Mouse (Mus musculus): ENCODE data around the gene Zfp771. TPM values are rescaled to one million over a fixed set of nuclear protein-coding genes. Genes with fewer than 3 reads are reported as not detected.

Gene Zfp771
- polyA plus RNA-seq, 1 experiment from 2014 or later, result 41.0 TPM

Other genes starting within 250 kb of the Zfp771 start
- gene Mvp, start 229.7 kb upstream of the Zfp771 start, polyA plus RNA-seq (2015; fragmentation: Nextera tagmentation; extraction: Ambion mirVana), result 58.3 and 59.2 TPM in 2 replicates
- 0.43 and 1.5 TPM in 2 replicates for gene Pagr1b, start 227.8 kb upstream of the Zfp771 start, polyA plus RNA-seq (2015; fragmentation: Nextera tagmentation; extraction: Ambion mirVana)
- 48.4 and 52.6 TPM in 2 replicates for gene Pagr1a, start 226.9 kb upstream of the Zfp771 start, polyA plus RNA-seq (2015; fragmentation: Nextera tagmentation; extraction: Ambion mirVana)
- 41.5 and 51.1 TPM in 2 replicates for gene Gm42742, start 223.2 kb upstream of the Zfp771 start, polyA plus RNA-seq (2015; fragmentation: Nextera tagmentation; extraction: Ambion mirVana)
- gene Prrt2, start 223.1 kb upstream of the Zfp771 start, polyA plus RNA-seq (2015; fragmentation: Nextera tagmentation; extraction: Ambion mirVana), result 4.3 and 5.0 TPM in 2 replicates
- 66.6 and 68.8 TPM in 2 replicates for gene Maz, start 217.2 kb upstream of the Zfp771 start, polyA plus RNA-seq (2015; fragmentation: Nextera tagmentation; extraction: Ambion mirVana)
- gene Kif22, start 201.8 kb upstream of the Zfp771 start, polyA plus RNA-seq (2015; fragmentation: Nextera tagmentation; extraction: Ambion mirVana), result 101 and 107 TPM in 2 replicates
- gene Zg16, start 156.9 kb upstream of the Zfp771 start, polyA plus RNA-seq (2015; fragmentation: Nextera tagmentation; extraction: Ambion mirVana), result 7.6 and 28.5 TPM in 2 replicates
- gene AI467606, start 152.9 kb upstream of the Zfp771 start, polyA plus RNA-seq (2015; fragmentation: Nextera tagmentation; extraction: Ambion mirVana), result 4.4 TPM in 2 replicates
- 5.3 and 6.1 TPM in 2 replicates for gene Qprt, start 122.0 kb upstream of the Zfp771 start, polyA plus RNA-seq (2015; fragmentation: Nextera tagmentation; extraction: Ambion mirVana)
- 0.18 and 0.36 TPM in 2 replicates for gene Spn, start 106.5 kb upstream of the Zfp771 start, polyA plus RNA-seq (2015; fragmentation: Nextera tagmentation; extraction: Ambion mirVana)
- gene Cd2bp2, start 48.2 kb upstream of the Zfp771 start, polyA plus RNA-seq (2015; fragmentation: Nextera tagmentation; extraction: Ambion mirVana), result 43.4 and 46.7 TPM in 2 replicates
- gene Tbc1d10b, start 35.8 kb upstream of the Zfp771 start, polyA plus RNA-seq (2015; fragmentation: Nextera tagmentation; extraction: Ambion mirVana), result 23.2 and 23.6 TPM in 2 replicates
- 15.4 and 21.1 TPM in 2 replicates for gene Mylpf, start 35.4 kb upstream of the Zfp771 start, polyA plus RNA-seq (2015; fragmentation: Nextera tagmentation; extraction: Ambion mirVana)
- gene Zfp553, start 11.2 kb upstream of the Zfp771 start, polyA plus RNA-seq (2015; fragmentation: Nextera tagmentation; extraction: Ambion mirVana), result 24.7 and 27.5 TPM in 2 replicates
- 13.8 and 16.0 TPM in 2 replicates for gene Sept1, start 11.1 kb upstream of the Zfp771 start, polyA plus RNA-seq (2015; fragmentation: Nextera tagmentation; extraction: Ambion mirVana)
- 216 and 219 TPM in 2 replicates for gene Dctpp1, start 16.4 kb downstream of the Zfp771 start, polyA plus RNA-seq (2015; fragmentation: Nextera tagmentation; extraction: Ambion mirVana)
- 205 and 233 TPM in 2 replicates for gene Sephs2, start 29.8 kb downstream of the Zfp771 start, polyA plus RNA-seq (2015; fragmentation: Nextera tagmentation; extraction: Ambion mirVana)
- gene Itgal, start 52.0 kb downstream of the Zfp771 start, polyA plus RNA-seq (2015; fragmentation: Nextera tagmentation; extraction: Ambion mirVana), result 2.0 and 2.5 TPM in 2 replicates
- 18.9 and 19.9 TPM in 2 replicates for gene Zfp768, start 101.3 kb downstream of the Zfp771 start, polyA plus RNA-seq (2015; fragmentation: Nextera tagmentation; extraction: Ambion mirVana)
- gene Zfp747, start 131.8 kb downstream of the Zfp771 start, polyA plus RNA-seq (2015; fragmentation: Nextera tagmentation; extraction: Ambion mirVana), result 10.5 and 11.5 TPM in 2 replicates
- 6.3 TPM in 2 replicates for gene 9130019O22Rik, start 142.9 kb downstream of the Zfp771 start, polyA plus RNA-seq (2015; fragmentation: Nextera tagmentation; extraction: Ambion mirVana)
- 8.0 and 9.3 TPM in 2 replicates for gene E430018J23Rik, start 149.4 kb downstream of the Zfp771 start, polyA plus RNA-seq (2015; fragmentation: Nextera tagmentation; extraction: Ambion mirVana)
- gene Zfp764, start 162.5 kb downstream of the Zfp771 start, polyA plus RNA-seq (2015; fragmentation: Nextera tagmentation; extraction: Ambion mirVana), result 7.5 and 8.3 TPM in 2 replicates
- 22.6 and 24.8 TPM in 2 replicates for gene Zfp688, start 177.8 kb downstream of the Zfp771 start, polyA plus RNA-seq (2015; fragmentation: Nextera tagmentation; extraction: Ambion mirVana)
- 5.6 and 5.9 TPM in 2 replicates for gene Zfp689, start 204.9 kb downstream of the Zfp771 start, polyA plus RNA-seq (2015; fragmentation: Nextera tagmentation; extraction: Ambion mirVana)
- gene Prr14, start 215.3 kb downstream of the Zfp771 start, polyA plus RNA-seq (2015; fragmentation: Nextera tagmentation; extraction: Ambion mirVana), result 36.0 and 37.4 TPM in 2 replicates
- 8.9 and 9.2 TPM in 2 replicates for gene Fbrs, start 234.9 kb downstream of the Zfp771 start, polyA plus RNA-seq (2015; fragmentation: Nextera tagmentation; extraction: Ambion mirVana)